Mouse (Mus musculus): ENCODE measurements around the gene Kif27.

The Kif27 gene

DNA sequence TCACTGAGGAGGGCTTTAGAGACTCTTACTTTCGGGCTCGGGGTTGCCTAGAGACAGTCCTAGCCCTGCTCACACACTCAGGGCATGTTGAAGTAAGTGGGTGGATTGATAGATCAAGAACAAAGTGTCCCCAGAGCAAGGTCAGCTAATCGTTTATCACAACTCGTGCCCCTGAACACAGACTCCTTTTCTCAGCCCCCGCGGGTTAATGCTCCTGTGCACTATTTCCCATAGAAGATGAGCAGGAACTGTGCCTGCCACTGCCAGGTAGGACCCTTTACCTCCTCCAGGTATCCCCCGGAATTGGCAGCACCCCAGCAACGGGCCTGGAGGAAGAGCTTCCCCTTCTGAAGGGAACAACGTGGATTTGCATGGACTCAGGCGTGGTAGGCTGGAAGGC is 82.7 kb downstream of the Kif27 start:
- DNase-seq: peak in 1 of 2 experiments; percentile 20

DNA sequence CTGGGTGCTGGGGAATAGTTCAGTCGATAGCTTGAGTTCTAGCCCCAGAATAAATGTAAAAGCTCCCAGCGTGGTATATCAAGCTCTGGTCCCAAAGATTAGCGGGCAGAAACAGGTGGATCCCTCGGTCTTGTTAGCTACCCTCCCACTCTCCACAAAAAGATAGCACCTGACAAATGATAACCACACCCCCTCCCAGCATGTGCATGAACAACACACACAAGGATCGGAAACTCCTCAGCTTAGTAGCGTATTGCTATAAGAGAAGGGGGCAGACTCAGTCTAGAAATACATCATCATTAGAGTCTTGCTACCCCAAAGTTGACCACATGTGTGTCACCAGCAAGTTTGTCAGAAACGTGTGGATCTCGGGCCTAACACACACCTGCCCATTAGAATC is 83.3 kb downstream of the Kif27 start, which contains the start of gene Gkap1:
TSS of gene Gkap1 (minus strand) at position 101 of the 400 bp plus-strand sequence.
- no peak for DNase-seq

- peak in 1 of 2 experiments; percentile 20 for DNase-seq
Measured at GRCm38 (mm10) chr13:58275076-58275475, 83.8 kb downstream of the Kif27 start.

DNA sequence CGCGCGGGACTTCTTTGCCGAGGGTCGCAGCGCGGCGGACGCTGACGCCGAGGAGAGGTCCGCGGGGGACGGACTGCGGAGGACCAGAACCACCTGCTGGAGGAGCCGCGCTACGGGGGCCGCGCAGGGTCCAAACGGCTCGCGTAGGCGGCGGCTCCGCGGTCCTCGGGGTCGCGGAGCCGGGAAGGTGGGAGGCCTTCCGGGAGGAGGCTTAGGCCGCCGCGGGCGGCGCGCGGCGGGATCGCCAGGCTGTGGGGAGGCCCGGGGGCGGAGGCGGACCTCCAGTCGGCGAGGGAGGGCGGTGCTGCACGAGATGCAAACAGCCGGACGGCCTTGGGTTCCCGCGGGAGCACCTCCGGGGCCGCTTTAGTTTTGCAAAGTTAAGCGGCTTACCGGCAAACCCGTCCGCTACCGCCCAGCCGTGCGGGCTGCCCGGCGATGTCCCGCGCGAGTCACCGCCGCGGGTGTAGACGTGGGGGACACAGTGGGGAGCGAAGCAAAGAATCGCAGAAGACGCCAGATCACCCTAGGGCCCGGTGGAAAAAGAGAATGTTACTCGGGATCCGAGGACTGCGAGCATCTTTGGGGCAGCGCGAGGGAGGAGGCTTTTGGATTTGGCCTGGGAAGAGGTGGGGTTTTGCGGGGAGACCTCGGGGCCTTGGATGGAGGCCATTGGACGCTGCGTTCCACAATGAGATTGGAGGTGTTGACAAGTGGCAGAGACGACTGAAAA is 84.5 kb downstream of the Kif27 start:
- DNase-seq: peak; percentile 68 to 75

DNA sequence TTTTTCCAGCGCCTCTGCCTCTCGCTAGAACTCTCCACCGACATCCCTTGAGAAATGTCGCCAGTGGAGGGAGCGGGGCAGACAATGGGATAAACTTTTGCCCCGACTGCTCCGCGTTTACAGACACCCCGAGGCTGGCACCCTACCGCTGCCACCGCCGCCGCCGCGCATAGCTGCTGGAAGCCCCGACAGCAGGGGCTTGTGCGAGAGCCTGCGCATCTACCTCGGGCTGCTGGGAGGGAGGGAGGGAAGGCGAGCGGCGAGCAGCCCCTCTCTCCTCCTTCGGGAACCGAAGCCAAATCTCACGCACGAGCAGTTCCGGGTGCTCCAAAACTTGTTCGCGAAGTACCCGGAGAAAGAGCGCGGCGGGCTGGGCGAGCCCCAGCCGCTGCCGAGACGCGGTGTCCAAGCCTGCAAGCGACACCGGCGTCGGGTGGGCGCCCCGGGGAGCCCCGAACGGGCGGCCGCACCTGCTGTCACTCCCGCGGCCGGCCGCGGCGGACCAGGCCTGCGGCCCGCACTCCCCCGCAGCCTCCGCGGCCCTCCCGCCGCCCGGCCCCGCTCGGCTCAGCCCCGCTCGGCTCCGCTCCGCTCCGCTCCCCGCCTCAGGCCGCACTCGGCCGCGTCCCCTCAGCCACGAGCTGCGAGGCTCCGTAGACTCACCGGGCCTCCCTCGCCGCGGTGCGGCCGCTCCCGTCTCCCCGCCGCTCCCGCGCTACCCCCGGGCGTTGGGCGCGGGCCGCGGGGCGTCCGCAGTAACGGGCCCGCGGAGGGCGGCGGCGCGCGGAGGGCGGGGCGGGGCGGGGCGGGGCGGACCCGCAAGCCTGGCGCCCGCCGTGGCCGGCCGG is 85.3 kb downstream of the Kif27 start:
- DNase-seq: peak; percentile 48 to 54

DNA sequence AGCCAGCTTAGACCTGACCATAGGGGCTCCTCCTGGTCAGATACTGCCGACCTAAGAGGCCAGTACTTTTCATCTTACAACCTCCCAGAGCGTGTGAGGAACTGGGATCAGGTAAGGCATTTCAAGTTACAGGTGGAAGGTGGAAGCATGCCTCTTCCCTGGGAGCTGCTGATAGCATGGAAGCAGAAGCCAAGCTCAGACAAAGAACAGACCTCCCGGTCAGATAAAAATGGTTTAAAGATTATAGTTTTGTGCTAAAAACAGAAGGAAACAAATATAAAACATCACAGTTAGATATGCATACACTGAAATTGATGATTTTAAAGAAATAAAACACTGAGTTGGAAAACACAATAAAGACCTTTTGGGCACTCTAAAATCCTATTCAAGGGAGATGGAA is 92.1 kb downstream of the Kif27 start:
- no peak for DNase-seq

DNA sequence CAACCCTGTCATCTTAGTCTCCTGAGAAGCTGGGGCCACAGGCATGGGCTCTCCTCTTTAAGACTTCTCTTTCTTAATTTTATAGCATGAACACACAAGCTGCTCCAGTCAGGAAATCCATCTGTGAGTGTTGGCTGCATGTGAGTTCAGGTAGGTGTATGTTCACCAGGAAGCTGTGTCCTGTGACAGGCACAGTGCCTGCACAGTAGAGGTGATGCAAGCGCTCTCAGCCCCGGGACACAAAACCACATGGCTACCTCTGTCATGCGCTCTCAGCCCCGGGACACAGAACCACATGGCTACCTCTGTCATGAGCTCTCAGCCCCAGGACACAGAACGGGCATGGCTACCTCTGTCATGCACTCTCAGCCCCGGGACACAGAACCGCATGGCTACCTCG is 95.4 kb downstream of the Kif27 start:
- no peak for DNase-seq

DNA sequence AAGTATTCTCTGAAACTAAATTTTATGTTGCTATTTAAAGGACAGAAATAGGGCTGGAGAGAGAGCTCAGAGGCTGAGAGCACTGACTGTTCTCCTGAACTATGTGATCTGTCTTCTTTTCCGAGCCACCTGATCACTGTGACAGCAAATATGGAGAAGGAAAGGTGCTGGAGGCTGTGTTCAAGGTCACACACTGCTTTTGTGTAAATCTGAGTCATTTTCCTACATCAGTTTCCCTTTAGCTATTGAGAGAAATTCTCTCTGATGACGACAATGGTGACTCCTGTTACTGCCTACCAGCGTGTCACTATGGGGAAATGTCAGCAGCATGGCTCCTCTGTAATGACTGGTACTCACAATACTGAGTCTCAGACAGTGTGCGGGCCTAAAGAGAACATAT is 97.2 kb downstream of the Kif27 start:
- no peak for DNase-seq

DNA sequence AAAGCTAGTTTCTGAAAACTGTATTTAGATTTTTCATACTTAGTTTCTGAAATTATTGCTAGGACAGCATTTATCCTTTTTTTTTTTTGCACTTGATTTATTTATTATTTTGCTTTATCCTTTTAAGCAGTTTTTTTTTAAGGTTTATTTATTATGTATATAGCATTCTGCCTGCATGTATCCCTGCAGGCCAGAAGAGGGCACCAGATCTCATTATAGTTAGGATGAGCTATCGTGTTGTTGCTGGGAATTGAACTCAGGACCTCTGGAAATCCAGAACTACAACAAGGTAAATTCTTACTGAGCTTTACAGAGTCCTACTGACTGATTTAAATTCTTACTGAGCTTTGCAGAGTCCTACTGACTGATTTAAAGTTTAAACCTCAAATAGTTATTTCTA is 105.7 kb downstream of the Kif27 start:
- DNase-seq: no peak

GRCm38 (mm10) chr13:58248957-58249356 is 110.0 kb downstream of the Kif27 start:
- no peak for DNase-seq

Data from cerebellum, postnatal 14 days (tissue).